Mouse (Mus musculus) heart, embryonic 12.5 days (tissue): Measurements from ENCODE around the gene Gm44511. TPM values are rescaled to one million over a fixed set of nuclear protein-coding genes. Genes with fewer than 3 reads are reported as not detected.

Experiments
- ATAC-seq: fragments of 200-750 bp; cut with Nextera tagmentation; 2 replicates; pipeline ENCODE4 v1.8.0; 2017; ENCODE audit warnings: moderate TSS enrichment, moderate library complexity; ENCODE audit not compliant: insufficient number of reproducible peaks, low FRiP score
- H3K27ac ChIP-seq: fragments of 300-500 bp; sonication (generic); 2 replicates; pipeline ENCODE4 v1.5.1; 2016; ENCODE audit warnings: mild to moderate bottlenecking, moderate library complexity; ENCODE audit not compliant: poor library complexity, severe bottlenecking
- H3K27me3 ChIP-seq: fragments of 300-500 bp; sonication (generic); replicated peaks from 2 replicates; pipeline ENCODE4 v1.6.1; 2016; ENCODE audit warnings: mild to moderate bottlenecking, moderate library complexity
- H3K36me3 ChIP-seq: fragments of 300-500 bp; sonication (generic); 2 replicates; pipeline ENCODE4 v1.6.1; 2016; ENCODE audit warnings: mild to moderate bottlenecking, moderate library complexity
- H3K4me1 ChIP-seq: fragments of 300-500 bp; sonication (generic); replicated peaks from 2 replicates; pipeline ENCODE4 v1.6.1; 2016; ENCODE audit warnings: mild to moderate bottlenecking
- H3K4me2 ChIP-seq: fragments of 300-500 bp; sonication (generic); 2 replicates; pipeline ENCODE4 v1.6.1; 2016; ENCODE audit warnings: mild to moderate bottlenecking, moderate library complexity
- H3K4me3 ChIP-seq: fragments of 300-500 bp; sonication (generic); 2 replicates; pipeline ENCODE4 v1.5.1; 2016; ENCODE audit warnings: mild to moderate bottlenecking
- H3K9ac ChIP-seq: fragments of 300-500 bp; sonication (generic); 2 replicates; pipeline ENCODE4 v1.6.1; 2016; ENCODE audit warnings: mild to moderate bottlenecking, moderate library complexity
- H3K9me3 ChIP-seq: fragments of 300-500 bp; sonication (generic); replicated peaks from 2 replicates; pipeline ENCODE4 v1.6.1; 2016; ENCODE audit warnings: mild to moderate bottlenecking, moderate library complexity
- WGBS: fragments of 180-500 bp; shearing (Covaris S2); methylation state at CpG from one replicate; pipeline ENCODE4 v1.1.7; 2016; 5-methylcytosine and 5-hydroxymethylcytosine counted together
- polyA plus RNA-seq: library from polyadenylated mRNA; unstranded; fragments of >200 nt; fragmentation: Nextera tagmentation; extraction: Ambion mirVana; gene quantifications from 2 replicates; pipeline ENCODE4 v1.2.1, GENCODE M21; 2016

Gene Gm44511
- not detected in 2 replicates for polyA plus RNA-seq

GRCm38 (mm10) chr6:128826132-128826531, at the start of gene Gm44511, which contains the start of gene Klrb1b:
TSS of gene Gm44511 (minus strand) at chr6:128826315.
TSS of gene Klrb1b (minus strand) at chr6:128826331.
- H3K27me3 ChIP-seq = no peaks in the 10 kb centered on the region
- 82% methylated on average over 6 of the region's 6 CpGs for WGBS
- no peak within 1 kb of the TSS for H3K4me3 ChIP-seq
- no peaks in the 10 kb centered on the region for H3K4me1 ChIP-seq
- ATAC-seq = no peak
- no peaks in the 10 kb centered on the region for H3K36me3 ChIP-seq
- no peak within 1 kb of the TSS for H3K4me2 ChIP-seq
- no peak within 1 kb of the TSS for H3K9ac ChIP-seq
- H3K9me3 ChIP-seq = no peaks in the 10 kb centered on the region
- H3K27ac ChIP-seq = no peak within 1 kb of the TSS

- Histone ChIP-seq H3K4me1 (no peaks in the 10 kb centered on the region), H3K9me3 (no peaks in the 10 kb centered on the region), H3K4me3 (no peak overlapping the region), H3K9ac (no peak overlapping the region), H3K27me3 (no peaks in the 10 kb centered on the region), H3K36me3 (no peaks in the 10 kb centered on the region), H3K27ac (no peak overlapping the region), H3K4me2 (no peak overlapping the region)
- 79% methylated on average over 1 of the region's 1 CpGs for WGBS
- no peak for ATAC-seq
Measured at GRCm38 (mm10) chr6:128871910-128872610, 45.9 kb upstream of the Gm44511 start.

GRCm38 (mm10) chr6:128868861-128869260, 42.7 kb upstream of the Gm44511 start:
- ATAC-seq = no peak
- no peak overlapping the region for H3K4me3 ChIP-seq
- no peaks in the 10 kb centered on the region for H3K9me3 ChIP-seq
- no peak overlapping the region for H3K9ac ChIP-seq
- no peaks in the 10 kb centered on the region for H3K36me3 ChIP-seq
- WGBS = 22% methylated on average over 3 of the region's 3 CpGs
- H3K4me2 ChIP-seq = no peak overlapping the region
- H3K27me3 ChIP-seq = no peaks in the 10 kb centered on the region
- H3K27ac ChIP-seq = no peak overlapping the region
- H3K4me1 ChIP-seq = no peaks in the 10 kb centered on the region

- Histone ChIP-seq H3K36me3 (no peaks in the 10 kb centered on the region), H3K27ac (no peak overlapping the region), H3K4me3 (no peak overlapping the region), H3K27me3 (no peaks in the 10 kb centered on the region), H3K4me2 (no peak overlapping the region), H3K9ac (no peak overlapping the region), H3K9me3 (no peaks in the 10 kb centered on the region), H3K4me1 (no peaks in the 10 kb centered on the region)
- WGBS = 80% methylated on average over 2 of the region's 2 CpGs
- no peak for ATAC-seq
Measured at GRCm38 (mm10) chr6:128857976-128858375, 31.9 kb upstream of the Gm44511 start.

- Histone ChIP-seq H3K27ac (no peak overlapping the region), H3K4me2 (no peak overlapping the region), H3K9me3 (no peaks in the 10 kb centered on the region), H3K36me3 (no peaks in the 10 kb centered on the region), H3K4me3 (no peak overlapping the region), H3K4me1 (no peaks in the 10 kb centered on the region), H3K27me3 (no peaks in the 10 kb centered on the region), H3K9ac (no peak overlapping the region)
- ATAC-seq = peak; percentile 63
- 55% methylated on average over 5 of the region's 5 CpGs for WGBS
Measured at GRCm38 (mm10) chr6:128856250-128856649, 30.1 kb upstream of the Gm44511 start.

GRCm38 (mm10) chr6:128855477-128855876, 29.4 kb upstream of the Gm44511 start:
- 68% methylated on average over 1 of the region's 1 CpGs for WGBS
- Histone ChIP-seq H3K4me1 (peaks cover 5% of the 10 kb centered on the region; the same call in 1 of the 2 replicates), H3K4me2 (no peak overlapping the region), H3K9ac (no peak overlapping the region), H3K36me3 (no peaks in the 10 kb centered on the region), H3K27me3 (no peaks in the 10 kb centered on the region), H3K27ac (no peak overlapping the region), H3K9me3 (no peaks in the 10 kb centered on the region), H3K4me3 (no peak overlapping the region)
- no peak for ATAC-seq

GRCm38 (mm10) chr6:128854895-128855294, 28.8 kb upstream of the Gm44511 start:
- H3K4me1 ChIP-seq = peaks cover 6% of the 10 kb centered on the region; the same call in 1 of the 2 replicates
- no peak for ATAC-seq
- H3K9ac ChIP-seq = no peak overlapping the region
- H3K36me3 ChIP-seq = no peaks in the 10 kb centered on the region
- 89% methylated on average over 3 of the region's 3 CpGs for WGBS
- H3K4me3 ChIP-seq = no peak overlapping the region
- H3K9me3 ChIP-seq = no peaks in the 10 kb centered on the region
- no peak overlapping the region for H3K27ac ChIP-seq
- no peak overlapping the region for H3K4me2 ChIP-seq
- H3K27me3 ChIP-seq = no peaks in the 10 kb centered on the region

- Histone ChIP-seq H3K4me1 (peaks cover 6% of the 10 kb centered on the region; the same call in 1 of the 2 replicates), H3K9ac (peak overlapping the region; percentile 20; the same call in 1 of the 2 replicates), H3K36me3 (no peaks in the 10 kb centered on the region), H3K4me3 (no peak overlapping the region), H3K27me3 (no peaks in the 10 kb centered on the region), H3K27ac (no peak overlapping the region), H3K9me3 (no peaks in the 10 kb centered on the region), H3K4me2 (peak overlapping the region; percentile 18; the same call in 1 of the 2 replicates)
- WGBS = 41% methylated on average over 12 of the region's 12 CpGs
- ATAC-seq = peak; percentile 53; the same call in 1 of the 2 replicates
Measured at GRCm38 (mm10) chr6:128854024-128854820, 28.1 kb upstream of the Gm44511 start.

GRCm38 (mm10) chr6:128852766-128853165, 26.7 kb upstream of the Gm44511 start:
- no peaks in the 10 kb centered on the region for H3K27me3 ChIP-seq
- WGBS = 62% methylated on average over 3 of the region's 3 CpGs

GRCm38 (mm10) chr6:128851151-128851550, 25.0 kb upstream of the Gm44511 start:
- Histone ChIP-seq H3K4me2 (no peak overlapping the region), H3K36me3 (no peaks in the 10 kb centered on the region), H3K27ac (no peak overlapping the region), H3K4me1 (peaks cover 6% of the 10 kb centered on the region; the same call in 1 of the 2 replicates), H3K9me3 (no peaks in the 10 kb centered on the region), H3K4me3 (no peak overlapping the region), H3K9ac (no peak overlapping the region), H3K27me3 (no peaks in the 10 kb centered on the region)
- 78% methylated on average over 2 of the region's 2 CpGs for WGBS
- ATAC-seq = no peak

More at GRCm38 (mm10) chr6:128852766-128853165, 26.7 kb upstream of the Gm44511 start:
- Histone ChIP-seq H3K4me2 (no peak overlapping the region), H3K9ac (no peak overlapping the region), H3K36me3 (no peaks in the 10 kb centered on the region), H3K9me3 (no peaks in the 10 kb centered on the region), H3K4me1 (peaks cover 6% of the 10 kb centered on the region; the same call in 1 of the 2 replicates), H3K27ac (no peak overlapping the region), H3K4me3 (no peak overlapping the region)
- no peak for ATAC-seq

- WGBS = 17% methylated on average over 2 of the region's 2 CpGs
- H3K27me3 ChIP-seq = no peaks in the 10 kb centered on the region
- no peak overlapping the region for H3K27ac ChIP-seq
- no peak overlapping the region for H3K9ac ChIP-seq
- no peak for ATAC-seq
- H3K4me3 ChIP-seq = no peak overlapping the region
- peaks cover 6% of the 10 kb centered on the region; the same call in 1 of the 2 replicates for H3K4me1 ChIP-seq
- H3K36me3 ChIP-seq = no peaks in the 10 kb centered on the region
- H3K4me2 ChIP-seq = no peak overlapping the region
- H3K9me3 ChIP-seq = no peaks in the 10 kb centered on the region
Measured at GRCm38 (mm10) chr6:128850671-128851070, 24.6 kb upstream of the Gm44511 start.
